Mouse (Mus musculus): ENCODE measurements around the gene Eef1akmt2. TPM values are rescaled to one million over a fixed set of nuclear protein-coding genes. Genes with fewer than 3 reads are reported as not detected.
A peak's percentile ranks its signal among the peaks of the same experiment; 100 is the strongest.

Gene Eef1akmt2
- 1 to 10 TPM; 5.5 to 8.3 TPM for total RNA-seq (2021)
- long read RNA-seq, experiment 1, transcript Eef1akmt2-201 (6 exons, 1,107 nt) = major isoform, 5 of 8 reads
- long read RNA-seq, experiment 1, partial matches to known transcripts = 1 of 8 reads
- long read RNA-seq, experiment 1, other reads (novel, unspliced or antisense) = 1 of 8 reads
- long read RNA-seq, experiment 2, partial matches to known transcripts = 0 of 10 reads
- long read RNA-seq, experiment 2, other reads (novel, unspliced or antisense) = 5 of 10 reads

DNA sequence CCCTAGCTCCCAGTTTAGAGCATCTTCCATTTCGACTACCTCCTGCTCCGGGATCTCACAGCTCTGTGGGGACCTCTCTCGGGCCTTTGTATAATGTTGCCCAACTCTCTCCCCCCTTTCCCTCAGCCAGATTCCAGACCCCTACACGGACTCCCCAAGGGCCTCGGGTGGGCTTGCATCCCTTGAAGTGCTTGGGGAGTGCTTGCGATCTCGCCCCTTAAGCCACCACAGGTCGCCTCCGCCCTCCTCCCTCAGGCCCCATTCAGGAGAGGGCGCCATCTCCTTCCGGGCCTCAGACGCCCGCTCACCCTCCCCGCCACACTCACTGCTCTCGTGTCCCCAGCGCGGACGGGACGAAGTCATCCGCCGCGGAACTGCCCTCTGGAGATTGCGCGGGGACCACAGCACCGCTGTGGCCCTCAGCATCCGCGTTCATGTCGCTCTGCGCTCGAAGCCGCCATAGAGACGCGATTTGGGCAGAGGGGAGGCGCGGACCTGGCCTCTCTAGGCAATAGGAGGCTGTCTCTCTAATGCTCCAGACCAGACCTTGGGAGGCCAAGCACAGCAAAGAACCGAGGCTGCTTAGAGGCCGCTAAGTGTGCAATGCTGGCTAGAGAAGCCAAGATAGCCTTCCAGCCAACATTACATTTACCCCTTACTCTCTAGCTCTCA lies at the start of gene Eef1akmt2:
TSS of gene Eef1akmt2 (minus strand) at position 501 of the 672 bp plus-strand sequence.
- peak; percentile 77 for DNase-seq

DNA sequence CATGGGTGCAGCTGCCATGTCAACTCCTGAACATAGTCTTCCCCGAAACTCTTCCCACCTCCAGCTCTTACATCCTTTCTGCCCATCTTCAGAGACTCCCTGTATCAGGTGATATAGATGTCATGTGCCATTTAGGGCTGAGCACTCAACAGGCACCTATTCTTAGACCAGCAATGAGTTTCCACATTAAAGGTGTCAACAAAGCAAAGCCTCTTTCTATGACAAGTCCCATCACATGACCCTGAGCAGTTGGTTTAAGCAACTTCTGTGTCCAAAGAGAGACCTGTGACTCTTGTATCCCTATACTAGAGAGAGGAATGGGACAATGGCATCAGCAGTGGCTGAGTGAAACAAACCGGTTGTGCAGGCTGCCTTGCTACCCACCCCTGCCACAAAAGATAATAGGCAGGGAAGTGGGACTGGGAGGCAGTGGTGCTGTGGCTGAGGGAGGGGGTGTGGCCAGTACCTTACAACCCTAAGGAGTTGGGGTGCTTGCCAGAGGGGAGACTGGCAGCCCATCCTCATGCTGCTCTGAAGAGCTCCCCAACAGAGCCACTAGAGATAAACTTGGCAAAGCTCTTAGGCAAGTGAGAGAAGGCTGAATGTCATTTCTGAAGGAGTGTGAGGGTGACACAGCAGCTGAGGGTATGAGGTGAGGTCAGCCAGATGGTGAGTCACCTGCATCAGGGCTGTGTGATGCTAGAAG lies 48.5 kb upstream of the Eef1akmt2 start:
- no peak for DNase-seq

DNA sequence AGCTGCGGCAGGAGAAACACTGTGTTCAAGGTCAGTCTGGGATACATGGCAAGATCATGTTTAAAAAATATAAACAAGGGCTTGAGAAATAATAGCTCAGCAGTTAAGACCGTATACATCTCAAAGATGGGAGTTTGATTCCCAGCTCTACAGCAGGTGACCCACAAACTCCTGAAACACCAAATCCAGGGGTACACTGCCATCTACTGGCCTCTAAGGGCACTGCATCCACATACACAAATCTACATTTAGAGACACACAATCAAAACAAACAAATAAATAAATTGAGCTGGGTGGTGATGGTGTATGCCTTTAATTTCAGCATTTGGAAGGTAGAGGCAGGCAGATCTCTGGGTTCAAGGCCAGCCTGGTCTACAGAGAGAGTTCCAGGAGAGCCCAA lies 45.8 kb upstream of the Eef1akmt2 start:
- no peak for DNase-seq

DNA sequence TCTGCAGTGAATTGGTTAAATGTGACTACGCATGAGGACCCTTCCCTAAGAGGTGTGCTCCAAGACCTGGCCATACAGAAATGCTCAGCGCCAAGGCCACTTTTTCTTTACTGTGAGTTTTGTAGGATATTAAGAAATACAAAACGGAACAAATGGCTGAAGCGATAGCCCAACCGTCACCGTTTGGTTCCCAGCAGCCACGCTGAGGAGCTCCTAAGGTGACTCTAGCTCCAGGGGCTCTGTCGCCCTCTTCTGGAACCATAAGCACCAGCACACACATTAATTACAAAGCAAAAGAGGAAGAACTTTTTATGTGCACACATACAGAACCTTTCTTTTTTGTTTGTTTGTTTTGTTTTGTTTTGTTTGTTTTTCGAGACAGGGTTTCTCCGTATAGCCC lies 44.8 kb upstream of the Eef1akmt2 start:
- no peak for DNase-seq

DNA sequence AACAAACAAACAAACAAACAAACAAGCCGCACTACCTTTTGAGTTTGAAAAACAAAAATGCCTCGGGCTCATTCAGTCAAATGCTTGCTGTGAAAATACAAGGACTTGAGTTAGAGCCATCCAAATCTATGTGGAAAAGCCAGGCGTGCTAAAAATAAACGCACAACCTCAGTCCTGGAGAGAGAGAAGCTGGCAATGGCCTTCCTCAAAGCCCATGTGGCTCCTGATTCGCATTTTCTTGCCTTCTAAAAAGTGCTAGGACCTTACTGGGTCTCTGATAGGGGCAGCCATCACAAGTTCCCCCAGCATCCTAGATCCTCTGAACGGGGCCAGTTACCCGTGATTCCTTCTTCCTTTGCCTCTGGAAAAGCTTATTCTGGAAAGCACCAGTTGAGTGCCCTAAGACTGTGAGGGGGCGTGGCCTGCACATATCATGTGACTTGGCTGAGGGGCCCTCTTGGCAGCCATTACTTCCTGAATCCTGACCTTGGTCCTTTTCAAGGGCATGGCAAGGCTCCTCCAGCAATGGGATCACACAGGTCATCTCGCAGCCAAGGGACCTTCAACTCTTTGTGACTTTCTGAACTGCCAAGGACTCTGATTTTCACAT lies 43.8 kb upstream of the Eef1akmt2 start:
- DNase-seq = no peak

DNA sequence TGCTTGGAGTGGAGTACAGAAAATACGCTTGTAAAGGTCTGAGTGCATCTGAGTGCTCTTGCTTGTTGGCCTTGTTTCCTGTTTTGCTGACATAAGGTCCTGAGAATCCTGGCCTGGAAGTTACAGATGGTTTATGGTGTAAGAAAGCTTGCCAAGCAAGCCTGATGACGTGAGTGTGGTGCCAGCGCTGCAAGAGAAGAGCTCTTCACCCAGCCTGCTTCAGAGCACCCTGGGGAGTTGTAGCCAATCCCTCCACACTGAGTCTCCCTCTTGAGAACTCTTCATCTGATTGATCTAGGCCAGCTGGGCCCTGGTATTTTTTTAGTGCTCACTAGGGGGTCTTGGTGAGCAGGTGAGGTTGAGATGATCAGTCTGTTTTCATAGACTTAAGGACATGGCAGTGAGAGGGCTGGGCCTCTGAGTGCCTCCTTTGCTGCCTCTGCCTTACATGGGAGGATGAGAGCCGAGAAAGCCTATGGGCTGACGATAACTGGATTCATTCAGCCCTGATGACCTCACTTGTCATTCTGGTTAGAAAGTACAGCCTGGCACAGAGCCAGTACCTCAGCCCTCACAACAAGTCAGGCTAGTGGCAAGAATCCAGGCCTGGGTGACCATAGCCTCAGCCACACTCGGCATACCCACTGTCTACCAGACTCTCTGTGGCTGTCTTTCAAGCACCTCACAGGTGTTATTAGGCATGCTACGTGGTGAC lies 42.5 kb upstream of the Eef1akmt2 start:
- DNase-seq = peak; percentile 45

DNA sequence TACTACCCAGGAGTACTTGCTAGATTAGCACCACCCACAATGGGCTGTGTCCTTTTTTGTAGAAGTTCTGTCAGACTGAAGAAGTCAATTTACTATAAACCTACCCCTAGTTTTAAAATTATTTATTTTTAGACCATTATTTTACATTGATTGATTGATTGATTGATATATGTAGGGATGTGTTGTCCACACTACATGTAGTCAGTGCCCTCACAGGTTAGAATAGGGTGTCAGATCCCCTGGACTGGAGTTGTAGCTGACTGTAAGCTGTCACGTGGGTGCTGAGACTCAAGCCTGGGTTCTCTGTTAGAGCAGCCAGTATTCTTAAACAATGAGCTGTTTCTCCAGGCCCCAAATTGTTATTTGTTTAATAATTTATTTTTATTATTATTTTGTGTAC lies 40.9 kb upstream of the Eef1akmt2 start:
- no peak for DNase-seq

DNA sequence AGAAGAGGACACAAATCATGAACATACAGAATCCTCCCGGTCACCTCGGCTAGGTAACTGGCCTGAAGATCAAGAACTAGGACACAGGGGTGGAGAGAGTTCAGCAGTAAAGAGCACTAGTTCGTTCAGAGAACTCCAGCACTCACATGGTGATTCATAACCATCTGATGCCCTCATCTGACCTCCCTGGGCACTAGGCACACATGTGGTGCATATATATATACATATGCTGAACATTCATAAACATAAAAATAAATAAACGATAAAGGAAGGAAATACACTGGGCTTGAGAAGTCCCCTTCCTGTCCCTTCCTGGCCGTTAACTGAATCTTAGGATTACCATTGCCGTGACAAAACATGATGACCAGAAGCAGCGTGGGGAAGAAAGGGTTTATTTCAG lies 40.3 kb upstream of the Eef1akmt2 start:
- DNase-seq = no peak

DNA sequence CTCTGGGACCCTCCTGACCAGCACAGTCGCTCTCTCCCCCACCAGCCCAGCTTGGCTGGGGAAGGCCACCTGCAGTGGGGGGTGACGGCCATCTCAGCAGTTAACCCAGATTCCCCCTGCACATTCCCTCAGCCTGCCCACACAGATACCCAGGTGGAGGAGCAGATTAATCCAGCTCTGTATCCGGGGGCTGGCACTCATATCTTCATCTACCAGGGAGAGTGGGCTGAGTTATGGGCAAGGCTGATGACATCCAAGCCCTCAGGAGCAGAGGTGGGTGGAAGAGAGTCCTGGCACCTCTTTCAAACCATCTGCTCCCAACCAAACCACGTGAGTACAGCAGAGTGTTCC lies 39.8 kb upstream of the Eef1akmt2 start:
- no peak for DNase-seq

DNA sequence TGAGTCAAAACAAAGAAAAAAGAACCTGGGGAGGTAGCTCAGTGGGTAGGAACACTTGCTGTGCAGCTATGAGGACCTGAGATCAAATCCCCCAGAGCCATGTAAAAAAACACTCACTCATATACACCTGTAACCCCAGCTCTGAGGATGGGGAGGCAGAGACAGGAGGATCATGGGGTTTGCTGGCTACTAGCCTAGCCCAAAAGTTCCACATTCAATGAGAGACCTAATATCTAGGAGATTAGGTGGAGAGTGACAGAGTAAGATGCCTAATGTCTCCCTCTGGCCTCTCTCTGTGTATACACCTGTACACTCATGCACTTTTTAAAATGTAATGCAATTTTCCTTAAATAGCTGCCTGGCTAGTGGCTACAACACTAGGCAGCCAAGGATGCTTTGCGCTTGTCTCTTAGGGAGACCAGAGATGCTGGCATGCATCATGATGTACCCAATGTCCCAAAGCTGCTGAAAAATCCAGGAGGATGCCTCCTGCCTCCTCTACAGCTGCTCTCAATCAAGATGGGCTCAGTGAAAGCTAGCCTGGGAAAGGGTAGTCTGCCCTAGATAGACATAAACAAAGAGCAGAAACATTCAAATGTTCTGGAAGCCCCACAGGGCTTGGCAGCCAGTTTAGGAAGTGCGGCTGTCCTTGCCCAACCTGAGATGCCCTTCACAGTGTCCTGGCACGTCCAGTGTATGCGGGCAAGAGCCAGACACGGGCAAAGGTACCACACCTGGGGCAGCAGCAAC lies 39.3 kb upstream of the Eef1akmt2 start:
- DNase-seq = no peak

DNA sequence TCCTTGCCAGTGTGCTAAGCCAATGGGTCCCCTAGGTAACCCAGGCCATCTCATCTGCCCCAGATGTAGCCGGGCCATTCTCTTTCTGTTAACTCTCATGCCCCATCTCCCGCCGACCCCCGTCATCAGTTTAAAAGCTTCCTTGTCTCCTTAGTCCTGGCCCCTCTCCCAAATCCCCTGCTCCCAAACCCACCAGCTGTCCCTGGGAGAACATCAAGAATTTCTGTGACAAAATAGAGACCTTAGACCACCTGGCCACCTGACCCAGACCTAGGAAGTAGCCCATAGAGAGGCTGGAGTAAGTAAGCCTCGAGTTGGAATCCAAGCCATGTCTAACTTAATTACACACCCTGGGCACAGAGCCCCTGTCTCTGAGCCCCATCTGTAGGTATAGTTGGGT lies 37.7 kb upstream of the Eef1akmt2 start:
- no peak for DNase-seq

DNA sequence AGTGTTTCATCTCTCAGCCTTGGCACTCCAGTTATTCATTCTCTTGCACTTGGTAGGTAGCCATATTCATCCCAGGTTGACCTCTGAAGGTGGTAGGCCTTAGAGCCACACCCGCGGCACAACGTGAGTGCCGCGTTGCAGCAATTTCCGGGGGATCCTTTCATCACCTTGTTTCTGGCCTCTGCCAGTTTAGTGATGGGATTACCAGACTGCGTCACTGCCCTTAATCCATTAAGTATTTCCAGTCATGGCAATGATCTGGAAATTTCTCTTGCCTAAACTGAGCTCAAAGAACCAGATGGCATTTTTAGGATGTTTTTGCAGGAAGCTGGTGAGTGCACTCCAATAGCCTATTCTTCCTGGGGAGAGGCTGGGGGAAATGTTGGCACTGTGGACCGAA lies 37.2 kb upstream of the Eef1akmt2 start:
- no peak for DNase-seq

DNA sequence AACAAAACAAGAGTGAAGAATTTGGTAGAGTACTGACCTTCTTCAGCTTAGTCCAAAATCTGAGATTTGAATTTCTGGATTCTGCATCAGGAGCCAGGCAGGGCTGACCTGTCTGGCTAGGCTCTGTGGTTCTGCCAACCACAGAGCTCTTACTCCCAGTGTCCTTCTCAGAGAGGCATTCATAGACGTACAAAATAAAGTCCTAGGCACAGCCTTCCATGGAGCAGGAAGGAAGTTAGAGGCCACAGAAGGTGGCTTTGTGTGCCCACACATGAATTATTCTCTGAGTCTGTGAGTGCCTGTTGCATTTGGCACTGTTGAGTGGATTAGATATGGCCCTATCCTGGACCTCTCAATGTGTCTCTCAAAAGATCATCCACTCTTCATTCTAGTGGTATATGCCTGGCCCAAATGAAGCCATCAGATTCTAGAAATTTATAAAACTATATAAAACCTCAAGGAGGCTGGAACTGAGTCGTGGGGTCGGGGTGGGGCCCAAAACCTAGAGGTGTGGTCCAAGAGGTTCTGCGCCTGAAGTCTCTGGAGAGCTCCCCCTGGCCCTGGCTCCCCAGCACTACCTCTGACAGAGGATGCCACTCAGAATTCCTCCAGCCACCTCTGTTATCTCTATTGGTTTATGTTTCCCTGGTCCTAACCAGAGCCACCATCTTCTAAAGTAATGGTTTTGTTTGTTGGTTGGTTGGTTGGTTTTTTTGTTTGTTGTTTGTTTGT lies 36.2 kb upstream of the Eef1akmt2 start:
- no peak for DNase-seq

DNA sequence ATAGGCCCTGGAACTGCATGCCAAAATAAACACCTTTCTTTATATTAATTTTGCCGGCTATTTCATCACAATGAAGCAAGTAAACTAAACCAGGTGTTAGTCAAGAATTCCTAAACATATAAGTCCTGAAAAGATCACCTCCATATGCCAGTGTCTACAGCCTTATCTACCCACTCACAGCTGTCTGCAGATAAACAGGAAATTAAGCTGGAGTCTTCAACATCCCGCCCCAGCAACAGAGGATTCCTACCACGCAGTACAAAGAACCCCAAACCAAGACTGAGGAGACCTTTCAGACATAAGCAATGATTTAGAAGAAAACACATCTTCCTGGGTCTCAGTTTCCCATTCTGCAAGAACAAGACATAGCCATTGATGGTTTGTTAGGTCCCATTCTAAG lies 35.6 kb upstream of the Eef1akmt2 start:
- DNase-seq = no peak

DNA sequence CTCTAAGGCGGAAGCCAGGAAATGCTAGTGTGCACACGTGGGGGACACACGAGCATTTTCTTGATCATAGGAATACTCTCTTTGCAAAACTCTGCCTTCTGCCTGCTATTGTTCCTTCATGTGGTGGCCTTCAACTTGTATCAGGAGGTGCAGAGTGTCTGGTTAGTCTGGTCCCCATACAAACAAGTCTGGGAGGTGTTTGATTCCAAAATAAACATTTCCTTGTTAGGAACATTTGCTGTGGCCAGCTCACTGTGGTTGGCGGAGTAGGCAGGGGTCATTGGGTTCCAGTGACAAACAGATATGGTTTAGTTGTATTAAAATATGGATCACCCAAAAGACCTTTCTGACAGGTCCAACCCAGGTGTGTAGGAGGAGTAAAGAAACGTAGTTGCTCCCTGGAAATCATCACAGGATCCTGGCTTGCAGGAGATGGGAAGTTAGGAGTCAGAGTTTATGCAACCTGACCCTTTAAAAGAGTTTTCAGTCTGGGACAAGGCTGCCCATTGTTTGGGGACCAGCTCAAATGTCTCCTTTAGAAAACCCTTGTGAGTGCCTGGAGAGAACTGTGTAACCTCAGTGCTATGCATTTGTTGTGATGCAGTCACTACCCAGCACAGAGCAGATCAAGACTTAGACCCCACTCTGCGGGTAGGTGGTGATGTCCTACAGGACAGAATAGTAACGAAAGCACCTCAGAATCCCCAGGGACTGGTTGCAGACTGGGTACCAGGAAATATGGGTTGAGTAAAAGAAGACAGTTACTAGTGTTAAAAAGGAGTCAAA lies 34.7 kb upstream of the Eef1akmt2 start:
- no peak for DNase-seq

DNA sequence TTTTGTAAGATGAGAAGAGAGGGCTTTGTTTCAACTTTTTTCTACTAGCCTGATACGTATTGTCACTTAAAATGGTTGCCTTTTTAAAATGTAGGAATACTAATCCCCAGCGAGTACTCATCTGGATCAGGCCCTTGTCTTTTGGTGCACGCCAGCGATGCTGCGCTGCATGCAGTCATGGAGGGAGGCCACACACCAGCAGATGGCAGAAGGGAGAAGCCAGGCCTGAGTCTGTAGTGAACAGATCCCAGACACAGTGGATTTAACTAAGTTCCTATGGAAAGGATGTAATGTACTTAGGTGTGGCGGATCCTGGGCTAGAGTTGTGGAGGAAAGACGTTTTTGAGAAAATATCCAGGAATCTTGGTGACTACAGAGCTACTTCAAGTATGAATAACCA lies 31.6 kb upstream of the Eef1akmt2 start:
- DNase-seq = no peak

DNA sequence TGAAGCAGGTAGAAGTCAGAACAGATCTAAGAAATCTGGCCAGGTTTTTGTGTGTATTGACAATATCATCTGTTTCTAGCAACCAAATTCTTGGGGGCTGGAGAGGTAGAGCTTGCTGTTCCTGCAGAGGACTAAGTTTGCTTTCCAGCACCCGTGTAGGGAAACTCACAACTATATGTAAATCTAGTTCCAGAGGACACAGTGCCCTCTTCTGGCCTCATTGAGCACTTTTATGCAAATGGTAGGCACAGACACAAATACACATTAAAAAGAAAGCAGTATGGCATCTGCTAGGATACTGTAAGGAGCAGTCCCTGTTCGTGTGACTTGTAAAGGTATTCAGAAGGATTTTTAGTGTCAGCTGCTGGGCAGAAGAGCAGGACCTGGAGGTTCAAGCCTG lies 29.9 kb upstream of the Eef1akmt2 start:
- DNase-seq = no peak

DNA sequence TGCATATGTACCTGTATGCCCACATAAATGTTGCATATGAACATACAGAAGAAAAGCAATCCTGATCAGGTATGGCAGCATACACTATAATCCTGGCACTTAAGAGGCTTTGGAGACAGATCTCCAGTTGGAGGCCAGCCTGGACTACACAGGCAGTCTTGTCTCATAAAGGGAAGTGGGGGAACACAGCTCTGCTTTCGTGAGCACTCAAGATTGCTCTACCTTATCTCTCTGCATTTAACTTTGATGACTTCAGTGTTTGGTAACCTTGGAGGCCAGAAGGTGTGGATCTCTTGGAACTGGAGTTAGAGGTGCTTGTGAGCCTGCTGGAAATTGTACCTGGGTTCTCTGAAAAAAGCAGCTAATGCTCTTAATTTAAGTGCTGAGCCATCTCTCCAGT lies 27.8 kb upstream of the Eef1akmt2 start:
- no peak for DNase-seq

DNA sequence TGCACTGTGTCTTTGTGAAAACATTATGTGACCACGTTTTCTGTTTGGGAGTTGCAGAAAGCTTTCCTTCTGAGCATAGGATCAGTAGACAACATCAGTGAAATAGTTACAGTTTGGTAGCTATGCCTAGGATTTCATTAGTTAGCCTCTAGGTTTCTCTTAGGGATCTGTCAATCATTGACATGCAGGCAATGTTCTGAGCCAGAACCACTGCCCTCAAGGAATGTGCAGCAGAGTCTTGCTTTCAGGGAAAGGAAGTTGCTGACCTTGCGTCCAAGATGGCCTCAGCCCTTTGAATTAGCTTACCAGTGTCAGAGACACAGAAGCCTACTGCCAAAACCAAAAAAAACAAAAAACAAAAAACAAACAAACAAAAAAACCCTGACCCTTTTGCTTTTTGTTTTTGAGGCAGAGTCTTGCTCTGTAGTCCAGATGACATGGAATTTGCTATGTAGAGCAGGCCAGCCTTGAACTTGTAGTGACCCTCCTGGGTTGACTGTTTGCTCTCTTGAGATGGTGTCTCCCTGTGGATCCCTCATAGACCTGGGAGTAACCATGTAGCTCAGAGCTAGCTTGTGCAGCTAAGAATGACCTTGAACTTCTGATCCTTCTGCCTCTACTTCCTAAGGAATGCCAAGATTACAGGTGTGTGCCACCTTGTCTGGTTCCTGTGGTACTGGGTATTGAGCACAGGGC lies 23.1 kb upstream of the Eef1akmt2 start:
- DNase-seq = no peak

DNA sequence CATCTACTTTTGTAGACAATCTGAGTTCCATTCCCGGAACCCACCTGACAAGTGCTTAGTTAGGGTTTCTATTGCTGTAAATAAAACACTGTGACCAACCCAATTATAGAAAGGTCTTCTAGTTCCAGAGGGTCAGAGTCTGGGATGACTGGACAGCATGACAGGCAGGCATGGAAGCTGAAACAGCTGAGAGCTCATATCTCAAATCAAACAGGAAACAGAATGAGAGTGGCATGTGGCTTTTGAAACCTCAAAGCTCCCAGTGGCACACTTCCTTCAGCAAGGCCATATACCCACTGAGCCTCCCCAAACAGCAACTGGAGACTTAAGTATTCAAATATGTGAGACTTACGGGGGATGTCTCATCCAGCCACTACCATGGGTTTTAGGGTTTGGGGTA lies 20.6 kb upstream of the Eef1akmt2 start:
- DNase-seq = no peak
